Mouse (Mus musculus) left cerebral cortex, postnatal 36 days (tissue): ENCODE results near the gene Rbms3. TPM values are rescaled to one million over a fixed set of nuclear protein-coding genes. Genes with fewer than 3 reads are reported as not detected.

Experiments used
- DNase-seq, 2 experiments: peaks; one replicate each; pipeline ENCODE4 v3.0.0; 2021 to 2022; ENCODE audit warnings: low spot score in 2 of 2, mixed read lengths in 1 of 2
- intact Hi-C: fragments of 180-260 bp; cut with DNase I; formaldehyde crosslinking; loops from one replicate; pipeline ENCODE4 v1.15.1; 2025
- total RNA-seq, 2 experiments: library from RNA; stranded (reverse); gene quantifications; 2 replicates each; pipeline ENCODE4 v1.2.3; 2021

Rbms3 gene
- total RNA-seq, 2 experiments from 2014 or later, result 10.1 to 14.6 TPM

DNA sequence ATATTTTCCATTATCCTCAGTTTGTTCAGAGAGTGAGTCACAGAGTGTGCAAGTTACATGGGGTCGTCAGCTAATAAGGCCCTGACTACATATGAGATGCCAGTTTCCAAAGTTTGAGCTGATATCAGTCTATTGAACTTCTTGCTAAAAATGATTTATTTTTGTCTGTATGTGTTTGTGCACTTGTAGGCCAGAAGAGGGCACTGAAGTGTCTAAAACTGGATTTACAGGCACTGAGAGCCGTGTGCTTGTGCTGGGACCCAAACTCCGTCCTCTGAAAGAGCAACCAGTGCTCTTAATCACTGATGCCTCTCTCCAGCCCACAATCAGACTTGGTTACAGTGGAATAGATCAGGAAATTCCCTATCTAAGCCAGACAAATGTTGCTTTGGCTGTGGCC is 882.8 kb downstream of the Rbms3 start:
- no peak for DNase-seq
- intact Hi-C loops, result no loop called here

DNA sequence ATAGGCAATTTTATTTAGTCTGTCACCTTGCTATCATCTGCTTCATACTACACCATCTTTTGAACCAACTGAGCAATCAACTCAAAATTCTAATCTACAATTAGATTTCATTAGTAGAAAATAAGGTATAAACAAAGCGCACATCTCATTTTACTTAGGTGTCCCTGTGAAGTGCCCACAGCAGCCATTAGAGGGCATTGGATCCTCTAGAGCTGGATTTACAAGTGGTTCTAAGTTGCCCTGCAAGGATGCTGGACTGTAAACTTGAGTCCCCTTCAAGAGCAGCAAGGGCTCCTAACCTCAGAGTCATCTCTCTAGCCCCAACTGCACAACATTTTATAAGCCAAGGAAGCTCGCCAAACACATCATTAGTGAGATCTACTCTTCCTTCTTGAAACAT is 891.9 kb downstream of the Rbms3 start:
- DNase-seq, result no peak
- intact Hi-C loops, result no loop called here

DNA sequence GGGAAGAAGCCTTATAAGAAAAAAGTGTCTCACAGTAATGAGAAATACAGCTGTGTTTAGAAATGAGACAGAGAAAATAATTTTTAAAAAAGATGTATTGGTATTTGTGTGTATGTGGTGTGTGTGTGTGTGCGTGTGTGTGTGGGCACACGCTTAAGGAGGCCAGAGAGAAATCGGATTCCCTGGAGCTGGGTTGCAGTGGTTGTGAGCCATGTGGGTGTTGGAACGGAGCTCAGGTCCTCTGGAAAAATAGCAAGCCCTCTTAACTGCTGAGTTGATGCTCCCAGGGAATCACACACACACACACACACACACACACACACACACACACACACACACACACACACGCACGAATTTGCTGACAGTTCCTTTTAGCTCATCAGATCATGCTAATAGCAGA is 900.5 kb downstream of the Rbms3 start:
- intact Hi-C loops, result no loop called here
- DNase-seq, result no peak

DNA sequence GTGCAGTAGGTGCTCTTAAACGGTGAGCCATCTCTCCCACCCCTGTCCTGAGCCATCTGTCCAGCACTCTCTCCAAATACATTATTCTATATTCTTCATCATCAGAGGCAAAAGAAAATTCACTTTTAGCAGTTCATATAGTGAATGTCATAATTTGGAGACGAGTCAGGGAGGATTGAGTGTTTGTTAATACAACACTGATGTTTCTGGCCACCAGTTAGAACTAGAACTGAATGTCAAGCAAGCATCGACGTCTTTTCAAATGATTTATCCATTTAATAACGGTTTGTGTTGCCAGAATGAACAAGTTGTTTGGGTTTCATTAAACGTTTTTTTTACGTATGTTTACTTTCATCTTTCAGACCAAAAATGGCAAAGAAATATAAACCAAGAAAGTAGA is 901.1 kb downstream of the Rbms3 start:
- intact Hi-C loops, result no loop called here
- DNase-seq, result no peak

DNA sequence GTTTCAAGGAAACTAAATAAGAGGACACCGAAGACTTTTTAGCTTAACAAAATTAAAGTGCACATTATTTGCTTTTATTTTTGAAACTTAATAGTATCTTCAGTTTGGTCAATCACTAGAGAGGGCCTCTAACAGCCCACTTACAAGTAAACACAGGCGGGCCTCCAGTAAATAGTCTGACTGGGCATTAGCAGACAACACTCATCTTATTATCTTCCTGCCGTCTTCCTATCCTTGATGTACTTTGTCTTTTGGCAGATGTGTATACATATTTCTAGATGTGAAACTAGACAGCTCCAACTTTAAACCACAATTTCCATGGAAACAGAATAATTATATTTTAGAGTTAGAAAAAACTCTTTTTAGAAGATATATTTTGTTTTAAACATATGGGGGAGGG is 901.6 kb downstream of the Rbms3 start:
- DNase-seq, result no peak
- intact Hi-C loops, result no loop called here

DNA sequence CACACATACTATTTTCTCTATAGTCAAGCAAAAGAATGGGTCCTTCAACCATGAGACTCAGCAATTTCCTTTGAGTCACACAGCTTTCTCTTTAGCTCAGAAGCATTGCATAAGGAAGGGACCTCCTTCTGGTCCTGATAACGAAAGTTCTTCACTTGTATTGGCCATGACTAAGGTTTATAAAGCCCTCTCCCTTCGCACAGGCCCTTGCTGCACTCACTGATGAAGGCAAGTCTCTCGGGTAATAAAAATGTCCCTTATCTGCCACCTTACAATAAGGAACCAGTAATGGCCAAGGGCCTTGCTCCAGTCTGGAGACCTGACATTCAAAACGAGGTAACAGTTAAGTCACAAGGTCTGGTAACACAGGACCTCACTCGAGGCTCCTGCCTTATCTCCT is 905.1 kb downstream of the Rbms3 start:
- no peak for DNase-seq
- intact Hi-C loops, result no loop called here

DNA sequence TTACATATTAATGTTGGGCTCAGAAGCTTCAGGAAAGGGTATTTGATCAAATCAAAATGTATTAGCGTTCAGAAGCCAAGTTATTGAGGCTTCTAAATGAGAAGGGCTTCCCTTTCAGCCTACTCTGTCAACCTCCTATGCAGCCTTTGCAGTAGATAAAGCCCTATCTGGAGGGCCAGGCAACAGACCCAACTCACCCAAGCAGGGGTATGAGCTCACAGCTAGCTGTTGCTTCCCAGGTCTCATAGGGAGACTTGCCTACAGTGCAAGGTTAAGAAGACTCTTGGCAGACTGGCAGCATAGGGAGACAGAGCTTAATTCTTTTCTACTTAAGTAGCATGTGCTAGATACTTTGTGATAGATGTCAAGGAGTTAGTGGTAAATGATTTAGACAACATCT is 926.6 kb downstream of the Rbms3 start:
- intact Hi-C loops, result no loop called here
- DNase-seq, result no peak

DNA sequence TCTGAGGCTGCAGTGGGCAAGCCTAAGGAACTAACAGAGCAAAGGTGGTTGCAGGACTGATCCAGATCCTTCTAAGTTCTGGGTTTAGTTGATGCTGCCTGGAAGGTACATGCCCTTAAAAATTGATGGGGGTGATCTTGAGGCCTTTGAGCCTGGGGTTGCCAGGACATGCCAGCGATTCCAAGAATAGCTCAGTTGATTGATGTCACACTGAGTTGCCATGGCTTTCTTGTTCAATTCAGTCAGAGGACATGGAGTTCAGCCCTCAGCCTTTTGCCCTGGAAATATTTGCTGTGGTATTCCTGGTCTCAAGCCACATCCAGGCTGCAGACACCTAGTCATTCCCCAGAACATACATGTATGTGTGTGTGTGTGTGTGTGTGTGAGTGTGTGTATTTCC is 927.1 kb downstream of the Rbms3 start:
- no peak for DNase-seq
- intact Hi-C loops, result no loop called here

DNA sequence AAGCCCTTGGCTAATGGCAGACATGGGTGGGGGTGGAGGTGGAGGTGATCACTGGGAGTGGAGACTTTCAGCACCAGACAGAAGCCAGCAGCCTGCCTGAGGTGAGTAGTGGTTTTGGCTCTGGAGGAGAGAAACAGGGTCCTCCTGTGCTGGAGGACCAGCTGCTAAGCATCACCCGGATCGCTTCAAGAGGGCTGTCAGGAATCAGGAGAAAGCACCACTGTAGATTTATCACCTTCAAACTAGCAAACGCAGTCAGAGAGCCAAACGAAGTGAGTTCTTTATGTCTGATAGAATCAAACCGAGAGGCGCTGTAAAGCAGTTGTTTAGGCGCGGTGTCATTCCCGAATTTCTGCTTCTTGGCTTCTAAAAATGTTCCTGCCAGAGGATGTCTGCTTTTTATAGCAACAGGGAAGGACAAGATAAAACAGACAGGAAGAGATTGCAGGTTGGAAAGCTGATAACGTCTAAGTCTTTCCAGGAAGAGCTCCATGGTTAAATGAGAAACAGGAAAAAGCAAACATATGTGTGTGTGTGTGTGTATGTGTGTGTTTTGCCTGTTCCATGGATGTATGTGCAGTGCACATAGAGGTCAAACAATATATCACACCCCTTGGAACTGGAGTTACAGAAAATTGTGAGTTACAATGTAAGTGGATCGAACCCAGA is 928.1 kb downstream of the Rbms3 start:
- intact Hi-C loops, result no loop called here
- DNase-seq, result no peak

DNA sequence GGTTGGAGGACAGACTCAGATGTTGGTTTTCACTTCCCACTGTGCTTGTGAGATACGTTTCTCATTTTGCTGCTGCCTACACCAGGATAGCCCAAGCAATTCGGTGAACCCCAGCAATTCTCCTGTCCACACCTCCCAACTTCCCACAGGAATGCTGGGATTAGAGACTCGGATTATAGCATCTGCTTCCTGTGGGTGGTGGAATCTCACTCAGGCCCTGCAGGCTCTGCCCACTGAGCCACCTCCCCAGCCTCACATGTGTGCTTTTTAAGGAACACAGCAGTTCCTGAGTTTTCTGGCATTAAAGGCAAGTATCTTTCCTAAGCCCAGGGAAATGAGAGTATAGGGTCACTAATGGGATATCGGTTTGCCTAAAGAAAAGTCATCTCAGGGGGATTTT is 941.1 kb downstream of the Rbms3 start:
- no peak for DNase-seq
- intact Hi-C loops, result no loop called here

DNA sequence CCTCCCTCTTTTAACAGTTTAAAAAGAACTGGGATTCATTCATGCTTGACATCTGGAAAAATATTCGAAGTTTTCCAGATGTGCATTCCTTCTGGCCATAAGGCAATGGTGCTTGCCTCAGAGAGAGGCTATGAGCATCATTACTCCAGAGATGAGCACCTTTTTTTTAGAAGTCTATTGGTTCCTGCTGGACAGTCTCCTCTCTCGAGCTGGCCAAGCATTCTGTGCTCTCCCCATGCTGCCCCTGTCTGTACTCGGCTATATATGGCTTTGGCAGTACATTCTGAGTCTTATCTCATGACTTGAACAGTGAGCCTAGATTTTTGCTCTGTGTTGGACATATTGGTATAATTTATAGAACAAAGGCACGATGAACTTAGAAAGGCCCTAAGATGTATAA is 952.6 kb downstream of the Rbms3 start:
- intact Hi-C loops, result no loop called here
- DNase-seq, result no peak

DNA sequence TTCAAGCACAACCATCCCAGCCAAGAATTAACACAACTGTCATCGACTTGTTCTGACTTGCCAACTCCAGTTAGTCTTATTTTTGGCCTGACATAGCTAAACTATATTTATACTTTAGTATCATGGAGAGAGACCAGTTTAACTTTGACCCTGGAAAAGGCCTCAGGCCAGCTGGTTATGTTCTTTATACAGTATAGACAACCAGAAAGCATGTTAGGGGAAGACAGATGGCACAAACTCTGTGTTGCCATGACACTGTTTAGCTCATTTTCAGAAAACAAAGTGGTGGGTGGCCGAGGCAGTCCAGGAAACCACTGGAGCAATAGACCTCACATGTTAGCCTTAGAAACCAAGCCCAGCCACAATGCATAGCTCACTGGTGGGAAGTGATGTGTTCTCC is 953.3 kb downstream of the Rbms3 start:
- no peak for DNase-seq
- intact Hi-C loops, result no loop called here

DNA sequence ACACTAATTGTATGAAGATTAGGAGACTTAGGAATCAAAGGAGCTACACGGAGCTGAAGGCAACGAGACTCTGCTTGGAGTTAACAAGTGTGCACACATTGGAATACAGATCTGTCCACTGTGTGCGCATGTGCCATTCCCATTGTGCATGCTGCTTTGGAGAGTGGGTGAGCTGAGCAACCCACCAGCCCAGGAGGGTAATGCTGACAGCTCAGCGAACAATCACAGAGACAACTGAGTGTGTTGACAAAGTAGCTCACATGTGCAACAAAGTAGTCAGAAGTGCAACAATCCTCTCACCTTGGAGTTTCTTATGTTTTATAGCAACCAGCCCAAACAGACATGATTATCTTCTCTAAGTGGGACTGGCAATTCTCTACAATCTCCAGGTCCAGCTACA is 955.5 kb downstream of the Rbms3 start:
- intact Hi-C loops, result no loop called here
- no peak for DNase-seq

DNA sequence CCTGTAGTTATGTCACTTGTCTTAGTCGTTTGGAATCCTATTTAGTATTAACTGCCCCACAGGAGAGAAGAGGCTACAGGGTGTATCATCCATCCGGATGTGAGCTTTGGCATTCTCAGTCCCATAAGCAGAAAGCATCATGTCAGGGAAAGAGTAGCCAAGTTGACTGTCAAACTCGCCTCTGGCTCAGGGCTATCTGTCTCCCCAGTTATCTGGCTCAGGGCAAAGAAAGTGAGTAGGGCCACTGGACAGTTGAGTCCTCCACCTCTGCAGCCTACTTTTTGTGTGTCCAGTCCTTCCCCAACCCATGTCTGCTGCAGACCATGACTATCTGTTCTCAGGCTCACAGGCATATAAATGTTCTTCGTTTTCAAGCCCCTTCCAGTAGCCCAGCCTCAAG is 968.7 kb downstream of the Rbms3 start:
- intact Hi-C loops, result no loop called here

DNA sequence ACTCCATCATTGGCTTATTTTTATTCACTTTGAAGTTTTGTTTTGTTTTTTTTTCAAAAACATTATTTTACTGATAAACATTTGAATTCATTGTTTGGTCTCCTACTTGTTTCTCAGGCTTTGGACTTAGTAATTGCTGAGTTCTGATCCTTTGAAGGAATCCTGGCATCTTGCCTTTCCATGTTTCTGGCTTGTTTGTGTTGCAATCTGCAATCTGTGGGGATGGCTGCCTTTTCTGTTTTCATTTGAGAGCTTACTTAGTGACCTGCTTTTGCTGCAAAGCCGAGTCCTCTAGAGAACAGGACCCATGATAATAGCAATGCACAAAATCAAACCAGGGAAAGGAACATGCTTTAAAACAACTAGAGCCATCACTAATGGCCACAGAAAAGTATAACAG is 969.8 kb downstream of the Rbms3 start:
- DNase-seq, result no peak

More for the DNA sequence above, 968.7 kb downstream of the Rbms3 start:
- DNase-seq, result no peak

DNA sequence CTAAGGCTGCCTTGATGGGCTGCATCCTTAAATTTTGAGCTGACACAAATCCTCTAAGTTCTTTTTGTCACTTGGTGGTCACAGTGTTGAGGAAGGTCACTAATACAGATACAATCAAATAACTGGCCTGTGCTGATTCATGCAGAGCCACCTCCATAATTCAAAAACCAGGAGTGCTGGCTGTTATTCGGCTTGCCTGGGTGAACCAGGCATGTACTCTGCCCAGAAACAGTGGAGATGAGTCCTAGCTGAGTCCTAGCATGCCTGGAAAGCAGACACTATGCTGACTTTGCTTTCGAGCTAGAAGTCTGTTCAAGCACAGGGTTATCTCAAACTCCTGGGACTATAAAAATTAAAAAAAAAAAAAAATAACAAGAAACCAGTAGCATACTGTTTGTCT is 972.6 kb downstream of the Rbms3 start:
- no peak for DNase-seq

More for the DNA sequence above, 969.8 kb downstream of the Rbms3 start:
- intact Hi-C loops, result no loop called here

DNA sequence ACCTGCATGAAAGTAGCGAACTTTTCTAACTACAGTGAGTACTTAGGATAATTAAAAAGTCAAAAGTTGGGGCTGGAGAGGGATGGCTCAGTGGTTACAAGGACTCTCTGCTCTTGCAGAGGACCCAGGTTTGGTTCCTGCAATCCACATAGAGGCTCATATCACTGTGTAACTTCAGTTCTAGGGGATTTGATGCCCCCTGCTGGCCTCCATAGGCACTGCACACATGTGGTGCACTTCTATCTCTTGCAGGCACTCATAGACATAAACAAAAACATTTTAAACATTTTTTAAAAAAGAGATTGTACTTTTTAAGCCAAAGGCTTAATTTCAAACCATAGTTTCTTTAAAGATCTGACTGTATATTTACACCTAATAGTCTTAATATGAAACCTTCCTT is 978.3 kb downstream of the Rbms3 start:
- intact Hi-C loops, result no loop called here
- no peak for DNase-seq

More for the DNA sequence above, 972.6 kb downstream of the Rbms3 start:
- intact Hi-C loops, result no loop called here

DNA sequence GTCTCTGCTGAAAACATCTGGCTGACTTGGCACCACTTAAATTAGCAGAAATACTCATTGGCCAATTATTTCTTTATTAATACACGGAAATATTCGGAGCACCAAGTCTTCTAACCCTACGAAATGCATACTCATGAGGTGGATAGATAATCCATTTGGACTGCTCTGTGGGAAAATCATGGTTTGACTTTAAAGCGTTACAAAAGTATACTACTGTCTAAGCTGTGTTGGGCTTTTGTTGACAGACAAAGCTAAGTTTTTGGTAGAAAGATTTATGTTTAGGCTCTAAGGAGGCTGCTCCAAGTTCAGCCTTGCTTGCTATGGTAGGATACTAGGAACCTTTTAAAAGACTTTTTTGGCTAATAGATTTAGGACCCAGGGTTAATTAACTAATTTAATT is 979.8 kb downstream of the Rbms3 start:
- intact Hi-C loops, result no loop called here
- no peak for DNase-seq

DNA sequence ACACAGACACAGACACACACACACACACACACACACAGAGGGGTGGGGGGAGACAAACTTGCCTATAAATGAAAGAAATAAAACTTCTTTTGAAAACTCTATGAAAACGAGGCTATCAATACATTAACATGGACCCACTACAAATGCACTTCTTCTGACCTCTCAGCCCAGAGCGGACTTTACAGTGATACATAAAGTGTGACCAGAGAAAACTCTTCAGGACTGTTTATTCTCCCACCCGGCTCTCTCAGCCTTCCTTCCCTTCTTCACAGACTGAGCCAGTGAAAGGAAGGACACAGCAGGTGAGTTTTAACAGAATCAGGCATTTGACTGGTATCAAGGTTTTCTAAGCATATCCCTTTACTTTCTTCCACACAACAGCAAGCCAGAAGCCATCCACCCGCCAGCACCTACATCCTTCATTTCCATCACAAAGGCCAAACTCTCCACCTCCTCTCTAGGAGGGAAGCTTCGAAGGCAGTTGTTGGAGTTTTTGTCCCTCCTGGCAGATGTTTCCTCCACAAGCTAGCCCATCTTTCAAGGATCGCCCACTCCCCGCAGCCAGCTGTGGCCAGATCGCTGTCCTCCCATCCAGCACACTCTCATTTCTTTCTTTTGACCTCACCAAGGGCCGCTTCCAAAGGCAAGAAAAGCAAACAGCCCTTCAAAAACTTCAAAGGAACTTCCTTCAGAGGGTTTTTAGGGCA is 980.5 kb downstream of the Rbms3 start:
- DNase-seq, result no peak
- intact Hi-C loops, result no loop called here

DNA sequence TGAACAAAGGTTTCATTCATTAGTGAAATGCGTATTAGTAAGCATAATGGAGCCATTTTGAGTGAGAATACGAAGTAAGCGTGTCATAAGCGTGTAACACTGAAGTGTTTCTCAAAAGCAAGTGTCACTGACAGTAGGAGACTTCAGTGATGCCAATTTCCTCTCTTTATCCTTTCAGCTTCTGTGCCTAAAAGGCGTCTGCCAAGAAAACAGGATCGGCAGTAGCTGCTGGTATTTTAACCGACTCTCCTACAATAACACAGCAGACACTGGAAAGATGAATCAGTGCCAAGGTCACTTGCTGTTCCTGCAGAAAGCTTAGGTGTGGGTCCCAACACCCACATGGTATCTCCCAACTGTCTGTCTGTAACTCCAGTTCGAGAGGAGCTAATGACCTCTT is 985.1 kb downstream of the Rbms3 start:
- intact Hi-C loops, result no loop called here
- DNase-seq, result no peak

DNA sequence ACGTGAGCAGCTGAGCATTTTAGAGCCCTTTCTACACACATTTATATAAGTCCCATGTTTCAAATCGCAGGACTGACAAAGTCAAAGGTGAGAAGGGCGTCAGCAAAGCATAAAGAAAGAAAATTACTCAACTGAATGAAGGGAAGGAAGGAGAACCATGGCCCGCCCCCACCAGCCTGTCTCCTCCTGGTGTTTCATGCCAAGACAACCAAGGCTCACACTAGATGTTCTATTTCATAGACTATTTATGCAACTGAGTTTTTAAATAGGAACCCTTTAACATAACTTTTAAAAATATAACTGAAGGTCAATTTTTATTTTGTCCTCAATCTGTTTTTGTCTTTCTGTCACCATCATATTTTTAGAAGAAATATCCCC is 989.4 kb downstream of the Rbms3 start:
- peak; percentile 6 to 13 for DNase-seq
- intact Hi-C loops, result no loop called here
